Mouse (Mus musculus): ENCODE data around the gene Phb. TPM values are rescaled to one million over a fixed set of nuclear protein-coding genes. Genes with fewer than 3 reads are reported as not detected.

Phb gene
- total RNA-seq (2023), result 10 to 100 TPM; 22.3 to 34.8 TPM

DNA sequence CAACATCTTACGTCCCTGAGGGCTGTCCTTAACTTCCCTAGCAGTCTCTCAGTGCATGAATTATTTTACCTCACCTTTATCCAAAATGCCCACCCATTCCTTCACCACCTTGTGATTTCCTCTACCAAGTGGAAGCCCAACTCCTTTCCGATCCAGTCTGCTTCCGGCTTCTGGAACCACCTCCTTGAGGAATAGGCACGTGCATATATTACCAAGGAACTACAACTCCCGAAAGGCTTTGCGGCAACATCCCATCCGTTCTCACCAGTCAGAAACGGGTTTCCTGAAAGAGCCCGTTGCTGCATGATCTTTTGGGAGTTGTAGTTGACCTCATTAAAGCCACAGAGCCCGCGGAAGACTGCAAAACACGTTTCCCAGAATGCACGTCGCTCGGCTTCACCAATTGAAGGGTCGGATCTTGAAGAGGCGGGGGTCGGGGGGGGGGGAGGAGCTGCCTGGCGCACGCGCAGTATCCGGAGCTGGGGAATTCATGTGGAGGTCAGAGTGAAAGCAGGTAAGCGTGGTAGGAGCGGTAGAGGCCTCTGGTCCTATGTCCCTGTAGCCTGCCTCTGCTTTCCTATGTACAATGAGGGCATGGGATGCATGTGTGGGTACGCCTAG lies at the start of gene Phb:
Gene Phb, plus strand, starts transcription at position 429 of the 621 bp plus-strand sequence.

DNA sequence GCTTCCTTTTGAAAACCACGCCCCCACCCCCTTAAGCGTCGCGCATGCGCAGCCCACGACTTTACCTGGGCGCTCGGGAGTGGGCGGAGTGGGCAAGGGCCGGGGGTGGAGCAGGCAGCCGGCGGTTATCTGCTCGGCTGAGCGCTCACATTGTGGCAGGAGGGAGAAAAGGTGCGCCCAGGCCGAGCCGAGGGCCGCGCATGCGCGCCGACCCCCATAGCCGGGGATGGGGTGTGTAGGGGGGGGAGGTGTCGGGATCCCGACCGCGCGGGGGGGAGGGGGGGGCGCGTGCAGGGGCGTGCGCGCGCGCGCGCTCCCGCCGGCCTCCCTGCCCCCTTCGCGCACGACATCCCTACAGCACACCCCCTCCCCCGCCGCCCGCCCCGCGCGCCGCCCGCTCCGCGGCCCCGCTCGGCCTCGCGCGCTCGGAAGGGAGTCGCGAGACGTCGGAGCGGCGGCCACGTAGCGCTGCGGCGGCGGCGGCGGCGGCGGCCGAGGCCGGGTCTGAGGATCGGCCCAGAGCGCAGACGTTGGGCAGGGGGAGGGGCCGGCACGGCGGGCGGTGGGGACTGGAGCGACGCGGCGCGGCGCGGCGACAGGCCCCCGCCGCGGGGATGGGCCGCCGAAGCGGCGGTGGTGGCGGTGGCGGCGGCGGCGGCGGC lies 45.9 kb downstream of the Phb start, which contains the start of gene Zfp652:
Gene Zfp652, plus strand, starts transcription at position 111 of the 662 bp plus-strand sequence.

DNA sequence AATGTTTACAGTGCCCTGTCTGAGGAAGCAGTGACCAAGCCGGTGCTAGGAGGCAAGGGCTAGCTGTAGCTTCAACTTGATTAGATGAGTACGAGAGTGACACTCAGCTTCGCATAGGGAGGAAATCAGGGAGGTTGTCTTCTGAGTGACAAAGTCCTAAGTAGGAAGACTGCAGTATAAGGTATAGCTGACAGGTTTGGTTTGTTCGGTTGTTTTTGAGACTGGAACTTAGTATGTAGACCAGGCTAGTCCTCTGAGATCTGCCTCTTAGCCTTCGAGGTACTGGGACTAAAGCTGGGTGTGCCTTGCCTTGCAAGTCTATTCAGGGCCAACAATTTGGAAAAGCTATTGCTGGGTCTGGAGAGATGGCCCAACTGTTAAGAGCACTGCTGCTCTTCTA lies 56.5 kb downstream of the Phb start, which contains the start of gene B130006D01Rik:
Gene B130006D01Rik, plus strand, starts transcription at position 301 of the 400 bp plus-strand sequence.

Other genes with a start within 250 kb of the Phb start
- gene Nxph3, start 152.4 kb upstream of the Phb start, total RNA-seq (2023), result not detected
- gene Ngfr, start 79.2 kb upstream of the Phb start, total RNA-seq (2023), result not detected
- gene Zfp652, start 45.7 kb downstream of the Phb start, total RNA-seq (2023), result 10 to 100 TPM; 57.8 to 64.9 TPM
- 1 to 10 TPM; 3.0 to 5.0 TPM for gene B130006D01Rik, start 56.6 kb downstream of the Phb start, total RNA-seq (2023)
- 100 to 1,000 TPM; 116 to 159 TPM for gene Phospho1, start 157.5 kb downstream of the Phb start, total RNA-seq (2023)
- gene Gngt2, start 170.3 kb downstream of the Phb start, total RNA-seq (2023), result 10 to 100 TPM; 29.8 to 38.9 TPM
- gene Abi3, start 175.5 kb downstream of the Phb start, total RNA-seq (2023), result 10 to 100 TPM; 18.1 to 18.2 TPM
- gene B4galnt2, start 247.9 kb downstream of the Phb start, total RNA-seq (2023), result not detected